Mouse (Mus musculus) kidney, embryonic 15.5 days (tissue): ENCODE results near the gene Tmem128. TPM values are rescaled to one million over a fixed set of nuclear protein-coding genes. Genes with fewer than 3 reads are reported as not detected.

ENCODE experiments used
- ATAC-seq: fragments of 200-750 bp; cut with Nextera tagmentation; replicated peaks from 2 replicates; pipeline ENCODE4 v1.8.0; 2017; ENCODE audit warnings: moderate TSS enrichment; ENCODE audit not compliant: low FRiP score
- H3K27ac ChIP-seq: fragments of 300-500 bp; sonication (generic); 2 replicates; pipeline ENCODE4 v1.5.1; 2015; ENCODE audit warnings: mild to moderate bottlenecking, inconsistent platforms
- H3K27me3 ChIP-seq: fragments of 300-500 bp; sonication (generic); 2 replicates; pipeline ENCODE4 v1.6.1; 2015; ENCODE audit warnings: inconsistent platforms
- H3K36me3 ChIP-seq: fragments of 300-500 bp; sonication (generic); 2 replicates; pipeline ENCODE4 v1.6.1; 2015; ENCODE audit warnings: inconsistent platforms
- H3K4me1 ChIP-seq: fragments of 300-500 bp; sonication (generic); 2 replicates; pipeline ENCODE4 v1.6.1; 2015; ENCODE audit warnings: inconsistent platforms
- H3K4me2 ChIP-seq: fragments of 300-500 bp; sonication (generic); 2 replicates; pipeline ENCODE4 v1.6.1; 2015; ENCODE audit warnings: moderate library complexity, mild to moderate bottlenecking, inconsistent platforms
- H3K4me3 ChIP-seq: fragments of 300-500 bp; sonication (generic); replicated peaks from 2 replicates; pipeline ENCODE4 v1.5.1; 2015; ENCODE audit warnings: mild to moderate bottlenecking, inconsistent platforms
- H3K9ac ChIP-seq: fragments of 300-500 bp; sonication (generic); 2 replicates; pipeline ENCODE4 v1.6.1; 2015; ENCODE audit warnings: mild to moderate bottlenecking, inconsistent platforms
- H3K9me3 ChIP-seq: fragments of 300-500 bp; sonication (generic); replicated peaks from 2 replicates; pipeline ENCODE4 v1.6.1; 2016; ENCODE audit warnings: inconsistent platforms
- WGBS: fragments of 180-500 bp; shearing (Covaris S2); methylation state at CpG from one replicate; pipeline ENCODE4 v1.1.7; 2015; ENCODE audit warnings: mixed read lengths; 5-methylcytosine and 5-hydroxymethylcytosine counted together
- polyA plus RNA-seq: library from polyadenylated mRNA; unstranded; fragments of >200 nt; fragmentation: Nextera tagmentation; extraction: Ambion mirVana; gene quantifications from 2 replicates; pipeline ENCODE4 v1.2.1, GENCODE M21; 2015

Tmem128 gene
- polyA plus RNA-seq, 1 experiment from 2014 or later, result 84.4 TPM

GRCm38 (mm10) chr5:38255644-38256043, 4.3 kb upstream of the Tmem128 start:
- no peak overlapping the region for H3K9ac ChIP-seq
- no peaks in the 10 kb centered on the region for H3K27me3 ChIP-seq
- no peak overlapping the region for H3K4me3 ChIP-seq
- no peak for ATAC-seq
- H3K27ac ChIP-seq, result no peak overlapping the region
- no peaks in the 10 kb centered on the region for H3K36me3 ChIP-seq
- no peak overlapping the region for H3K4me2 ChIP-seq
- no peaks in the 10 kb centered on the region for H3K9me3 ChIP-seq
- H3K4me1 ChIP-seq, result peaks cover 8% of the 10 kb centered on the region; the same call in 1 of the 2 replicates
- 65% methylated on average over 3 of the region's 3 CpGs for WGBS

- no peak overlapping the region for H3K4me3 ChIP-seq
- WGBS, result 85% methylated on average over 1 of the region's 1 CpGs
- H3K36me3 ChIP-seq, result no peaks in the 10 kb centered on the region
- H3K4me2 ChIP-seq, result no peak overlapping the region
- ATAC-seq, result no peak
- no peak overlapping the region for H3K9ac ChIP-seq
- no peaks in the 10 kb centered on the region for H3K9me3 ChIP-seq
- H3K27me3 ChIP-seq, result no peaks in the 10 kb centered on the region
- H3K27ac ChIP-seq, result no peak overlapping the region
- H3K4me1 ChIP-seq, result peaks cover 14% of the 10 kb centered on the region; the same call in 1 of the 2 replicates
These were observed 3.4 kb upstream of the Tmem128 start for GRCm38 (mm10) chr5:38256551-38256950.

GRCm38 (mm10) chr5:38258034-38258772, 1.8 kb upstream of the Tmem128 start:
- Histone ChIP-seq H3K4me1 (peaks cover 14% of the 10 kb centered on the region; the same call in 1 of the 2 replicates), H3K9me3 (no peaks in the 10 kb centered on the region), H3K4me3 (no peak overlapping the region), H3K27ac (peak overlapping the region; percentile 52; the same call in 1 of the 2 replicates), H3K9ac (no peak overlapping the region), H3K36me3 (peaks cover 16% of the 10 kb centered on the region), H3K4me2 (no peak overlapping the region), H3K27me3 (no peaks in the 10 kb centered on the region)
- peak; percentile 50; the same call in 1 of the 2 replicates for ATAC-seq
- 34% methylated on average over 8 of the region's 8 CpGs for WGBS

GRCm38 (mm10) chr5:38258773-38259146, 1.2 kb upstream of the Tmem128 start:
- ATAC-seq, result no peak
- Histone ChIP-seq H3K4me2 (no peak overlapping the region), H3K27ac (peak overlapping the region; percentile 52; the same call in 1 of the 2 replicates), H3K36me3 (peaks cover 21% of the 10 kb centered on the region), H3K4me3 (no peak overlapping the region), H3K9ac (no peak overlapping the region), H3K27me3 (no peaks in the 10 kb centered on the region), H3K4me1 (peaks cover 14% of the 10 kb centered on the region; the same call in 1 of the 2 replicates), H3K9me3 (no peaks in the 10 kb centered on the region)
- WGBS, result 73% methylated on average over 5 of the region's 5 CpGs

GRCm38 (mm10) chr5:38259455-38260106, 404 bp upstream of the Tmem128 start:
- 45% methylated on average over 9 of the region's 9 CpGs for WGBS
- Histone ChIP-seq H3K36me3 (peaks cover 29% of the 10 kb centered on the region), H3K4me2 (peak overlapping the region; percentile 80), H3K27ac (peak overlapping the region; percentile 96), H3K27me3 (no peaks in the 10 kb centered on the region), H3K9me3 (no peaks in the 10 kb centered on the region), H3K4me3 (peak overlapping the region; percentile 79), H3K9ac (peak overlapping the region; percentile 76), H3K4me1 (peaks cover 14% of the 10 kb centered on the region; the same call in 1 of the 2 replicates)
- ATAC-seq, result no peak

GRCm38 (mm10) chr5:38270942-38271341, 11.0 kb downstream of the Tmem128 start:
- 92% methylated on average over 3 of the region's 3 CpGs for WGBS
- Histone ChIP-seq H3K9ac (no peak overlapping the region), H3K27me3 (peaks cover 21% of the 10 kb centered on the region), H3K4me3 (no peak overlapping the region), H3K9me3 (no peaks in the 10 kb centered on the region), H3K4me1 (no peaks in the 10 kb centered on the region), H3K4me2 (no peak overlapping the region), H3K36me3 (peaks cover 53% of the 10 kb centered on the region), H3K27ac (no peak overlapping the region)
- no peak for ATAC-seq

- peaks cover 28% of the 10 kb centered on the region for H3K36me3 ChIP-seq
These were observed 13.8 kb downstream of the Tmem128 start for GRCm38 (mm10) chr5:38273831-38274230.

GRCm38 (mm10) chr5:38275771-38276170, 15.8 kb downstream of the Tmem128 start, which contains the start of gene Otop1:
Gene Otop1 (plus strand): TSS chr5:38275972.
- ATAC-seq, result no peak
- Histone ChIP-seq H3K4me1 (peaks cover 21% of the 10 kb centered on the region), H3K9ac (no peak within 1 kb of the TSS), H3K9me3 (no peaks in the 10 kb centered on the region), H3K4me2 (peak within 1 kb of the TSS; percentile 52), H3K27ac (no peak within 1 kb of the TSS), H3K4me3 (peak within 1 kb of the TSS; percentile 32), H3K27me3 (peaks cover 66% of the 10 kb centered on the region), H3K36me3 (peaks cover 11% of the 10 kb centered on the region; the same call in 1 of the 2 replicates)
- 10% methylated on average over 4 of the region's 4 CpGs for WGBS

More at GRCm38 (mm10) chr5:38273831-38274230, 13.8 kb downstream of the Tmem128 start:
- 78% methylated on average over 4 of the region's 4 CpGs for WGBS
- no peak overlapping the region for H3K4me2 ChIP-seq
- no peak for ATAC-seq
- no peak overlapping the region for H3K27ac ChIP-seq
- peaks cover 49% of the 10 kb centered on the region for H3K27me3 ChIP-seq
- no peak overlapping the region for H3K4me3 ChIP-seq
- no peak overlapping the region for H3K9ac ChIP-seq
- no peaks in the 10 kb centered on the region for H3K9me3 ChIP-seq
- peaks cover 21% of the 10 kb centered on the region for H3K4me1 ChIP-seq

GRCm38 (mm10) chr5:38276451-38276850, 16.5 kb downstream of the Tmem128 start:
- peak overlapping the region; percentile 32; the same call in 1 of the 2 replicates for H3K4me3 ChIP-seq
- H3K9ac ChIP-seq, result no peak overlapping the region
- H3K9me3 ChIP-seq, result no peaks in the 10 kb centered on the region
- no peak overlapping the region for H3K27ac ChIP-seq
- ATAC-seq, result no peak
- H3K27me3 ChIP-seq, result peaks cover 66% of the 10 kb centered on the region
- H3K4me1 ChIP-seq, result peaks cover 21% of the 10 kb centered on the region
- H3K4me2 ChIP-seq, result peak overlapping the region; percentile 52
- 3% methylated on average over 19 of the region's 19 CpGs for WGBS
- H3K36me3 ChIP-seq, result peaks cover 4% of the 10 kb centered on the region; the same call in 1 of the 2 replicates

GRCm38 (mm10) chr5:38277098-38277866, 17.3 kb downstream of the Tmem128 start:
- peak overlapping the region; percentile 52 for H3K4me2 ChIP-seq
- 0 out of 2 replicates have a peak, but pooled peaks have one; percentile 38 for ATAC-seq
- H3K27ac ChIP-seq, result no peak overlapping the region
- no peak overlapping the region for H3K9ac ChIP-seq
- no peaks in the 10 kb centered on the region for H3K9me3 ChIP-seq
- H3K27me3 ChIP-seq, result peaks cover 66% of the 10 kb centered on the region
- peaks cover 21% of the 10 kb centered on the region for H3K4me1 ChIP-seq
- WGBS, result 3% methylated on average over 63 of the region's 65 CpGs
- no peaks in the 10 kb centered on the region for H3K36me3 ChIP-seq
- H3K4me3 ChIP-seq, result peak overlapping the region; percentile 32

- peaks cover 21% of the 10 kb centered on the region for H3K4me1 ChIP-seq
- peak; percentile 29; the same call in 1 of the 2 replicates for ATAC-seq
- H3K9ac ChIP-seq, result no peak overlapping the region
- H3K9me3 ChIP-seq, result no peaks in the 10 kb centered on the region
- peak overlapping the region; percentile 32; the same call in 1 of the 2 replicates for H3K4me3 ChIP-seq
- H3K4me2 ChIP-seq, result peak overlapping the region; percentile 52
- WGBS, result 12% methylated on average over 12 of the region's 12 CpGs
- no peak overlapping the region for H3K27ac ChIP-seq
- H3K36me3 ChIP-seq, result no peaks in the 10 kb centered on the region
- peaks cover 66% of the 10 kb centered on the region for H3K27me3 ChIP-seq
These were observed 18.1 kb downstream of the Tmem128 start for GRCm38 (mm10) chr5:38277936-38278600.
